Mouse (Mus musculus) MEL (cell line): Measurements from ENCODE around the gene Cipc.

Source experiments
- CTCF ChIP-seq, 3 experiments: IDR thresholded peaks in 2 of 3; conservative IDR thresholded peaks in 1 of 3; 2 replicates each; pipeline ENCODE4 v1.5.1; 2011 to 2012; ENCODE audit warnings: low read length in 3 of 3, low read depth in 2 of 3, mild to moderate bottlenecking in 2 of 3, improper control_type of control experiment in 1 of 3, inconsistent platforms in 1 of 3, mixed read lengths in 1 of 3, moderate library complexity in 1 of 3; ENCODE audit not compliant: control insufficient read depth in 1 of 3, insufficient read depth in 1 of 3, poor library complexity in 1 of 3, severe bottlenecking in 1 of 3
- MAZ ChIP-seq: IDR thresholded peaks from 2 replicates; pipeline ENCODE4 v1.6.1; 2012; ENCODE audit warnings: low read depth, mild to moderate bottlenecking, inconsistent platforms, low read length, improper control_type of control experiment
- POLR2A ChIP-seq, 2 experiments: IDR thresholded peaks; 2 replicates each; pipeline ENCODE4 v1.6.1; 2011 to 2012; ENCODE audit warnings: low read length in 2 of 2, mild to moderate bottlenecking in 2 of 2, control low read depth in 1 of 2, improper control_type of control experiment in 1 of 2, low read depth in 1 of 2, moderate library complexity in 1 of 2; ENCODE audit not compliant: control insufficient read depth in 1 of 2, insufficient read depth in 1 of 2, poor library complexity in 1 of 2
- TBP ChIP-seq: IDR thresholded peaks from 2 replicates; pipeline ENCODE4 v1.8.0; 2011; ENCODE audit warnings: low read depth, low read length, improper control_type of control experiment

GRCm38 (mm10) chr12:86974387-86975288 lies 27.8 kb downstream of the Cipc start:
- TF ChIP-seq CTCF (IDR thresholded peaks at IDR 0.05 in 2 of 3, conservative IDR thresholded peaks at IDR 0.05 in 1 of 3; ENCODE audit: control insufficient read depth in 1 of 3, insufficient read depth in 1 of 3, low read depth in 2 of 3, low read length in 3 of 3, poor library complexity in 1 of 3, severe bottlenecking in 1 of 3), result peak; percentile 73 to 89 (median 87)
- TF ChIP-seq TBP, result 0 out of 2 replicates have a peak, but pooled peaks have one; percentile 38
- TF ChIP-seq MAZ, result 0 out of 2 replicates have a peak, but pooled peaks have one; percentile 46
- TF ChIP-seq POLR2A (IDR thresholded peaks at IDR 0.05; ENCODE audit: control insufficient read depth in 1 of 2, insufficient read depth in 1 of 2, low read depth in 1 of 2, low read length in 2 of 2, poor library complexity in 1 of 2), result no peak
